Mouse (Mus musculus) olfactory bulb, adult 2 months (tissue): ENCODE measurements around the gene Dut.

Source experiments
- CTCF ChIP-seq: fragments of 200-500 bp; IDR thresholded peaks from 2 replicates; pipeline ENCODE4 v1.5.1; 2012; ENCODE audit warnings: low read depth, mild to moderate bottlenecking, low read length, moderate library complexity; ENCODE audit not compliant: insufficient read depth
- POLR2A ChIP-seq: fragments of 200-500 bp; IDR thresholded peaks from 2 replicates; pipeline ENCODE4 v1.6.1; 2012; ENCODE audit warnings: mild to moderate bottlenecking, low read depth, low read length, moderate library complexity; ENCODE audit not compliant: insufficient read depth

DNA sequence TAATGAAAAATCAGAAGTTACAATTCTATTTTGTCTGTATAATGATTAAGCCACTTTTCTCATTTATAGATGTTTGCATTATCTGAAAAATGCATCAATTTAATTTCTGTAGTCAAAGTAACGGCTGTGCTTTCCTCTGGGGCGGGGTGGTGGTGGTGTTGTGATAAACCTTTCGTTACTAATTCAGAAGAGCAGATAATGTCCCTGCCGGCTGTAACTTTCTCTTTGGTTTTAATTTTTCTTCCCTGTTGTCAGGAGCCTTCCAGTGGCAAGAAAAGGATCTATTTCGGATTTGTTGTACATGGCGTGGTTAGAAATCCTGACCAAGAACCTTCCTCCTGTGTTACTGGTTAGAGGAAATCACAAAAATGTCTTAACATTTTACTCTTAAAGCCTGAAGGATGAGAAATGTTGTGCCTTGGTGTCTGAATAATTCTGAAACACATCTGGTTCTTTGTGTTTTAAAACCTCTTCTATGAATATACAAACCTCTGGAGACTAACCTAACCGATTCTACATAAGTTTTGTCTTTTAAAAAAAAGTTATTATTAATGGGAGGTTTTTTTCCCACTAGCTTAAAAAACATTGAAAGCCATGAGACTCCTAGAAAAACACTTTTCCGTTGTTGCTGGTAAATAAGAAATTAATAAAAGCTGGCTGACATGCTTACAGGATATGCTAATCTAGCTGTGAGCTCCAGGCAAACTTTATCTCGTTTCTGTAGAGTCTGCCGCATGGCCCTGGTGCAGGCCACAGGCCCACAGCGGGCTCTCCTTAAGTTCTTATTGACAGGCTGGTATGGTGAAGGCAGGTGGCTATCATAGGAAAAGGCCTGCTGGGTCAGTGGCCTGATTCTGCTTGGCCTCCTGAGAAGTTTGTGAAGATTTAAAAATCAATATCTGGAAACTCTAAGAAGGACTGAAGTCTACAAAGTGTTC is 18.2 kb upstream of the Dut start:
- TF ChIP-seq CTCF, result no peak
- no peak for TF ChIP-seq POLR2A
